Mouse (Mus musculus): Measurements from ENCODE around the gene Ciao2a.

Gene Ciao2a

DNA sequence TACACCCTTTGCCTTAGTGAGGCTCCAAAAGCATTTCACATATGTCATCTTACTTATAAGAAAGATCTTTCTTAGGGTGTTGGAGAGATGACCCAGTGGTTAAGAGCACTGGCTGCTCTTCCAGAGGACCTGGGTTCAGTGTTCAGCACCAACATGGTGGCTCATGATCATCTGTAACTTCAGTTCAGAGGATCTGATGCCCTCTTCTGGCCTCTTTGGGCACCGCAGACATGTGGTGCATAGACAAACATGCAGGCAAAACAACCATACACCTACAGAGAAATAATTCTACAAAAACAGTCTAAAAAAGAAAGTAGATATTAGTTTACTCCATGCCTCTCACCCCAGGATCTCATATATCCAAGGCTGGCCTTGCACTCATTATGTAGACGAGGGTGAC lies 33.7 kb downstream of the Ciao2a start:
- no peak for DNase-seq (ENCODE audit: low read depth, low spot score)

DNA sequence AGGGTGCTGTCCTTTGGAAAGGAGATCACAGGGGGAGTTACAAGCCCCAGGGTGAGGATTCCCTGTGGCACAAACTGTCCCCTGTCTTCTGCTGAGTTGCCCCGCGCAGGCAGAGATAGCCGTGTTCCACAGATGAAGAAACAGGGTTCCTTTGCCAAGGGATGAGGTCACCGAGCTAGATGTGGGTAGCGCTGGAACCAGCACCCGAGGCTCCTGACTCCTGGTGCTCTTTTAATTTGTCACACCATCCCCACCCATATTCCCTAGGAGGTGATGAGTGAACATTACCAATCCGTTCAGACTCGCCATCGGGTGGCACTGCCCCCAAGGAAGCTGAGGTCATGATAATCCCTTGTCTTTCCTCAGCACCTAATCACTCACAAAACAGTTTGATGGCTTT lies 36.6 kb downstream of the Ciao2a start:
- DNase-seq (ENCODE audit: low read depth, low spot score): no peak

DNA sequence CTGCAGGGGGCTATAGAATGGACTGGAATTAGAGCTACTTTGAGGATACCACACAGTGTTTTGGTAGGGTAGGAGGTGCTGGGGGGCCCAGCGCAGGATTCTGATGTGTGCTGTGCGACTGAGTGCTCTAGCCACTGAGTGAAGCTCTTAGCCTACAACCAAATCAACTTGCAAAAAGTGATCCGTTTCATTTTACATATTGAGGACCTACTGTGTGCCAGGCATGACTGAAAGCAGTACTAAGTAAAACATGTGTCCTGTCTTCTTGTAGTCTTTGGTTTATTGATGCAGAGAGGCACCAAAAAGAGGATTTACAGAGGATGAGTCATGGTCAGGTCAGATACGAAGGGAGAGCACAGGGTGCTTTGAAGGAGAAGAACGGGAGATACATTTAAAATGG lies 40.8 kb downstream of the Ciao2a start:
- DNase-seq (ENCODE audit: low read depth, low spot score): no peak

DNA sequence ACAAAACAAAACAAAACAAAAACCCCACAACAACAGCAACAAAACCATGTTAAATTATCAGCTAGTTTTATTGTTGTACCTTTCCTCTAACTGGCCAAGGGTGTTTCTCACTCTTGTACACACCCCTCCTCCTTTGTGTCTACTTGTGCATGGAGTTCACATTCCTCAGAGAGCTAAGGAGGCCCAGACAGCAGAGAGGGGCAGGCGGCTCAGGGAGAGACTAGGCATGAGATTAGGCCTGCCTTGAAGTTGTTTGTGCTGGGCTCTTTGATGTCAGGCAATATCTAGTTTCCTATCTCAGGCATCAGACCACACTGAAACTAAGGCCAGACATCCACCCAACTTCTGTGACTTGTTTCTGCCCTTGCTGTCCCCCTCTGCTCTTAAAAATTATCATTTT lies 41.8 kb downstream of the Ciao2a start:
- DNase-seq (ENCODE audit: low read depth, low spot score): no peak

DNA sequence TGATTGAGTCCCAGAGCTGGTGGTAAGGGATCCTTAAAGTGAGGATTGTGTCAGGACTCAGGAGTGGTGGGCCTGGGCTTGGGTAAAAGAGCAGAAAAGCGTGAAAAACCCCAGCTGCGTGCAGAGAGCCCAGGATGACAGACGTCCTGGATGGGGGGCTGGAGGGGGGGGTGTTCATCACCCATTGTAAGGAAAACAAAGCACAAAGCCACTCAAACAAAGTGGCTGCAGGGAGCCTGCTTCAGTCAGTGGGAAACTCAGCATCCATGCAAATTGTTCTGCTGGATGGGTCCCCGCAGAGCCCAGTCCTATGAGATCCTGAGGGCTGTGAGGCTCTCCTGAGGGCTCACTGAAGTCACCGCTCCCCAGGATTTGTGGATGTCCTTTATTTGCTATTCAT lies 44.1 kb downstream of the Ciao2a start:
- DNase-seq (ENCODE audit: low read depth, low spot score): no peak

DNA sequence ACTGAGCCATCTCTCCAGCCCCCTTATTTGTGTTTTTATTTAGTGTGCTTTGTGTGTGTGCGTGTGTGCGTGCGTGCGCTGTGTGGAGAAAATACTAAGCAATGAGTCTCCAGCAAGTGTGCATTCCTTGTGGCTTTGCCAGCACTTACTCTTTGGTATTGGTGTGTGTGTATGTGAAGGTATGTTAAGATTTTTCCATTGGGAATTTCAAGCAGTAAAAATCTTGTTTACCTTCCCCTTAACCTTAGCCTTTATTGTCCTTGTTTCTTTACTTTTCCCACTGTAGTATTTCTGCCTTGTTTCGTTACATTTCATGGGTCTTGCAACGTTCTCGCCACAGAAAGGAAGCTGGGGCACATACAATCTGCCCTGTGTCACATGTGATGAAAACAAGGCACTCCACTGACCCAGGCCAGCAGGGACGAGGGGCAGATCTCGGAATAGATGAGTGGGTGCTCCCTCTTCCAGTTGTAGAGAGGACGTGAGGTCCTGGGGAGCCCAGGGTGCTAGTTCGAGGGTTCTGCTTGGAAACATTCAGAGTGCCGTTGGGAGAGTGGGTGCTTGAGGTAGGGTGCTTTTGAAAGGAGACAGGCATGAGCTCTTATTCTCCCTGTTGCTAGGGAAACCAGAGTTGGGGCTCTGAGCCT lies 45.0 kb downstream of the Ciao2a start:
- DNase-seq (ENCODE audit: low read depth, low spot score): no peak

DNA sequence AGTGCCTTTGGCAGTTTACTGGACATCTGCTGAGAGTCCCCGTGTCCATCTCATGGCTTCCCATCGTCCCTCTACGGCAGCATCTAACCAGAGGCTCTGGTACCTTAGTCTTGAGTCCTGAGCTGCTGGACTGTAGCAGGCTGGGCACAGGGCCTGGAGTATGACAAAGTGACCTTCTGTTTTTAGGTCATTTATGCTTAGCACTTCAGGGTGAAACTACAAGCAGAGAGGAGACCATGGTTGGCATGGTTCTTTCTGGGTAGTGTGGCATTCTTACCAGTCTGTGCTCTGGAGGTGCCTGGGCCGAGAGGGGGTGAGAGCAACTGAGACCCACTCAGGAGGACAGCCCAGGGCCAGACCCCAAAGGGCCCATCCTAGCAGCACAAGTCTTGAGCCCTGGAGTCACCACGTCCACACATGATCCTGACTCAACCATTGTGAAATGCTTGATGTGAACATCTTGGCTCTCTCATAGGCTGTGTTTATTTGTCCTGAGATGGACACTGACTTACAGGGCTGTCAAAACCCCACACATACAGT lies 47.0 kb downstream of the Ciao2a start:
- no peak for DNase-seq (ENCODE audit: low read depth, low spot score)

DNA sequence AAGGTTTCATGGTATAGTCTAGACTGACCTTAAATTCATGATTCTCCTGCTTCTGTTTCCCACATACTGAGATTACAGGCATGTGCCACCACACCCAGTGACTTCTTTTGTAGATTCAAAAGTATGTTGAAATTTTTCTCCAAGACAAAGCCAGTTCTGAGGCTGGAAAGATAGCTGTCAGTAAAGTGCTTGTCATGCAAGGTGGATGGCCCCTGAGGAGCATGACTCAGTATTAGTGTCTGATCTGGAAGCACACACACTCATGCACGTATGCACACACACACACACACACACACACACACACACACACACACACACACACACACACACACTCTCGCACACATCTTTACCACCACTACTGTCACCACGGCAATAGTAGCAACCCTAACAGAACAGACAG lies 48.6 kb downstream of the Ciao2a start:
- no peak for DNase-seq (ENCODE audit: low read depth, low spot score)

DNA sequence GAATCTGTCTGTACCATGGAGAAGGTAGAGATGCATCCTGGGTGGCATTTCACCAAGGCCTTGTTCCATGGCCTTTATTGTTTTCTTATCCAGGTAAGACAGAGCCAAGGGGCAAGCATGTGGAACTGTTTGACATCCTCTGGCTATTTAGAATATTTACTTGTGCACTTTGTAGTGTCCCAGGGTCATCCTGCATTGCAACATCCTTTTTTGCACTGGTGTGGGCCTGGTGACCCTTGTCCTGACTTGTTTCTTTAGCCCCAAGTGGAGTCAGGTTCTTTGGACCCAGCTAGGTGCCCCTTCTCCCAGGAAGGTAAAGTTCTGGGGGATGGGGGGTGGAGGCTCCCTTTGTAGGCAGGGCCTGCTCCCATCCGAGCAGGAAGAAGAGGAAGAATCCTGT lies 51.6 kb downstream of the Ciao2a start:
- no peak for DNase-seq (ENCODE audit: low read depth, low spot score)

DNA sequence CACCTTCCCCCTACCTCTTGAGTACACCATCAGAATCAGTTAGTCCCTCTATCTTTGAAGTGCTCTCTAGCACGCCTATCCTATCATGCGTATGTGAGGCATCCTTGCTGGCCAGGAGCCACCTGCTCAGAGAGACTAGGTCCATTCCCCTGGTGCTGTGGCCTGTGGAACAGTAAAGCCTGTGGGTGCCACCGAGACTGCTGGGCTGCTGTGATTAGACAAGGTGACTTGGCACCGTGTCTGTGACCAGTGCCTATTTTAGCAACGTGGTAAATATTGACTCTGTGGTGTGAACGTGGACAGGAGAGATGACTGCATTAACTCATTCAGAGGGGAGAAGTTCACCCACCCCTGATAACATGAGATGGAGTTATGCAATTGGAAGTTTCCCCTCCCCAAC lies 53.4 kb downstream of the Ciao2a start:
- DNase-seq (ENCODE audit: low read depth, low spot score): no peak

DNA sequence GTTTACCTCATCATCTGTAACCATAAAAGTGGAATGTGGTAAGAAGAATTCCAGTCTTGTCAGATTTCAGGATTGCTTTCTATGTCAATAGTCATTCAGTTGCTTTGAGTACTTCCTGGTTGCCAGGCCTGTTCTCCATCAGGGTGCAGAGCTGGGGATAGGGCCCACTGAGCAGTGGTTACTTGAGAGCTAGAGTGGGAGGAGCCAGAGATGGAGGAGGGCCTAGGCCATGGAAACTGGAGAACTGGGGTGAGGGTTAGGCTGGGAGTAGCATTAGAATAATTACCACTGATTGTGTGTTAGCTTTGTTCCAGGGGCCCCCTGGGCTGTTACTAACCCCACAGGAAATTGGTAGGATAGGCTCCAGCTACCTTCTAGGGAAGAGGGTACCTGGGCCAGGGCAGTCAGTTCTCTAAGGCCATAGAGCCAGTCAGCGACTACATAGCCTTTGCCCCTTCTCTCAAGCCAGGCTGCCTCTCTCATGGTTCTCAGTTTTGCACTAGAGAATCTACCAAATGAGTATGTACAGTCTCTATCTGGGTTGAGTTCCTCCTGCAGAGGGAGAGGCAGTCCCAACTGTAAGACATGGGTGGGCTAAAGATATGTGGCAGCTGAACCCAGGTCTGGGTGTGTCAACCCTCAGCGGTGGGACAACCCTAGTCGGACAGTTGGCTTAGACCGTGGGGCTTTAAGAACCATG lies 54.9 kb downstream of the Ciao2a start:
- DNase-seq (ENCODE audit: low read depth, low spot score): no peak

DNA sequence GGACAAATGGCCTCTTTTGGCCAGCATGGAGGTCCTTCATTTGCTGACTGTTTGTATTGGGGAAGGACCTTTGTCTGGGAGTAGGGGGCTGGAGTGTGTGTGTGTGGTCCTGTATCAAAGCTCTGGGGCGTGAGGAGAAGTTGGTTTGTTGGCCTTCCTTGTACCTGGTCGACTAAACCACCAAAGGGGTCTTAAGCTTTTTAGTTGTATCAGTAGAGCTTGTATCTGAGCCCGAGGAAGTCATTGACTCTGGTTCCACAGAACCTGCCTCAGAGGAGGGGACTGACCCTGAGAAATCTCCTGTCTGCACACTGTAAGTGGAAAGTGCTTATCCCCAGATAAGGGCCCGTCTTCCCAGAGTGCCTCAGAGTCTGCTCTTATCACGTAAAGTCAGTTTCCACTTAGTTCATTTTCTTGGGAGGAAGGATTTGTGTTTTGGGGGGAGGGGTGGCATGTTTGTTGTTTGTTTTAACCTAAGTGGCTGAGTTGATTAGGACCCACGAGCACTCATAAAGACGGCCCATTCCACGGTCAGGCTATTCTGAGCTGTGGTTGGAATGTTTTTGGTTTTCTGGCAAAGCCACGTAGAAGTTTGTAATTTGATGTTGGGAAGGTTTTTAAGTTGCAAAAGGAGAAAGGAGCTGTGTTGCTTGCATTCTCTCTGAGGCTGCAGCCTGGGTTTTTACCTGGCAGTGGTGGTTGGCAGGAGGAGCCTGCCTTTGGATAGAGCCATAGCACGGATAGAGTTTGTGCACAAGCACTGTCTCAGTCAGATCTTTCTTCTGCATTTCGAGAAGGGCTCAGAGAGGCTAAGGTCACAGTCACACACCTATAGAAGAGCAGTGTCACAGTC lies 55.6 kb downstream of the Ciao2a start:
- no peak for DNase-seq (ENCODE audit: low read depth, low spot score)

DNA sequence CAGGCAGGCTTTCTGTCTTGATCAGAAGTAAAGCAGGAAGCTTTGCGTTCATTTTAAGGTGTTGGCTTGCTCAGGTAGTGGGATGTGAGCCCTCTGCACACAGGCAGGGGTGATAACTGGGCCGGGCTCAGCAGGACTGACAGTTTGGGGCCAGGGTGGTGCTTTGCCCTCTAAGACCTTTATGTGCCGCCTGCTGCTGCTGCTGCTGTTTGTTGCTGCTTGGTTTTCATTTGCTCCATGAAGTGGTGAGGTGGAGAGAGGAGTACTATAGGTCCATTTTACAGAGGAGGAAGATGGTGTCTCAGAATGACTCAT lies 56.2 kb downstream of the Ciao2a start:
- no peak for DNase-seq (ENCODE audit: low read depth, low spot score)

DNA sequence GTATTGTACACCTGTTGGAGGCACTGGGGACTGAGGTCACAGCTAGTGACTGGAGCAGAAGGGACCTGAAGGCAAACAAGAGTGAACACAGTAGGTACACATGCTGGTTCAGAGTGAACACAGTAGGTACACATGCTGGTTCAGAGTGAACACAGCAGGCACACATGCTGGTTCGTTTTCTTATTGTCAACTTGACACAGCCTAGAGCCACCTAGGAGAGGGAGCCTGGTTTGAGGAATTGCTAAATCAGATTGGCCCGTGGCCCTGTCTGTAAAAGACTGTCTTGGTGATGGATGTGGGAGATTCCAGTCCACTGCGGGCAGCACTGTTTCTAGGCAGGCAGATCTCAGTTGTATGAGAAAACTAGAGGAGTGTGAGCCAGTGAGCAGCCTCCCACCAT lies 56.6 kb downstream of the Ciao2a start:
- no peak for DNase-seq (ENCODE audit: low read depth, low spot score)

DNA sequence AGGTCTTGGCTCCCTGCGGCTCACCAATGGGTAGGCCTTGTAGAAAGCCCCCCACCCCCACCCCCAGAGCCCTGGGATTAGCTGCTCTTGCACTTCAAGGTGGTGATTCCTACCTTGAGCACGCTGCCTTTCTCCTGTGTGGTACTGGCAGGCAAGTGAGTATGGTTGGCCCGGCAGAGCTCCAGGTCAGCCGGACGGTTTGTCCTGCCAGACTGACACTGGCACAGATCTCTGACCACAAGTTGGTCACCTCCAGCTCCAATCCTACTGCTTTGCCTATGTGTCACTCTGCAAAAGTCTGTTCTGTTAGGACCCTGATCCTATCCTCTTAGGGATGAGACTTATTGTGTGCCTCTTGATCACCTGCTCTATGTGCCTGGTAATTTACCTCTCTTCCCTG lies 58.2 kb downstream of the Ciao2a start:
- DNase-seq (ENCODE audit: low read depth, low spot score): no peak

DNA sequence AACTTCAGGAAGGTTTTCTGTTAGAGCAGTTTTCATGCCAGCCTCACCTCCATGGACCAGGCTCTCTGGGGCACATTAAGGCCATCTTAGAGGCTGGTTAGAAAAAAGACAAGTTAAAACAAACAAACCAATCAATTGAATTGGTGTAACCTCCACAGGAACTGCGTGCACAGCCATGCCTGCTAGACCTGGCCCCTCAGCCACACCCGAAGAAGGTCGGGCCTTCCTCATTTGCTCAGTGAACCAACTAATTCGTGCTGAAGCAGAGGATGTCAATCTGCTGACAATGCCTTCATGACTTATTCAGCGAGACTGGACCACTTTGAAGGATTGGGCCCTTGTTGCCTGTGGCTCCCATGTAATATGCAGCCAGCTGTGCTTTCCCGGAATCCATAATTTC lies 60.0 kb downstream of the Ciao2a start:
- DNase-seq (ENCODE audit: low read depth, low spot score): no peak

Data from brain, embryonic 18.5 days (tissue).